Mouse (Mus musculus): Measurements from ENCODE around the gene Mroh2a. TPM values are rescaled to one million over a fixed set of nuclear protein-coding genes. Genes with fewer than 3 reads are reported as not detected.

Mroh2a gene
- polyA plus RNA-seq, 1 experiment from 2014 or later, result 0.29 TPM

- peaks cover 19% of the 10 kb centered on the region for H3K4me1 ChIP-seq (replicated peaks; ENCODE audit: control insufficient read depth, insufficient read depth, low read length)
- H3K27ac ChIP-seq (ENCODE audit: low read depth, low read length), result no peak overlapping the region
- no peaks in the 10 kb centered on the region for H3K27me3 ChIP-seq (replicated peaks; ENCODE audit: control insufficient read depth, insufficient read depth, low read length)
- no peaks in the 10 kb centered on the region for H3K9me3 ChIP-seq (ENCODE audit: control insufficient read depth)
- ATAC-seq, result no peak
- WGBS, result 55% methylated on average over 13 of the region's 13 CpGs
- H3K36me3 ChIP-seq (ENCODE audit: control insufficient read depth, insufficient read depth), result peaks cover 41% of the 10 kb centered on the region
- peak overlapping the region; percentile 76; the same call in 1 of the 2 replicates for H3K9ac ChIP-seq (ENCODE audit: low read depth, low read length)
- H3K4me3 ChIP-seq (ENCODE audit: low read depth, low read length), result peak overlapping the region; percentile 72
- H3K4me2 ChIP-seq (replicated peaks; ENCODE audit: low read depth), result peak overlapping the region; percentile 79
- TF ChIP-seq CTCF (IDR thresholded peaks at IDR 0.05; ENCODE audit: low read depth), result no peak
These were observed 49.1 kb downstream of the Mroh2a start for GRCm38 (mm10) chr1:88275698-88276523.

GRCm38 (mm10) chr1:88276524-88277097, 49.8 kb downstream of the Mroh2a start:
- Histone ChIP-seq H3K27ac (ENCODE audit: low read depth, low read length) (peak overlapping the region; percentile 83), H3K4me3 (ENCODE audit: low read depth, low read length) (peak overlapping the region; percentile 72), H3K4me1 (replicated peaks; ENCODE audit: control insufficient read depth, insufficient read depth, low read length) (peaks cover 19% of the 10 kb centered on the region), H3K9me3 (ENCODE audit: control insufficient read depth) (no peaks in the 10 kb centered on the region), H3K27me3 (replicated peaks; ENCODE audit: control insufficient read depth, insufficient read depth, low read length) (no peaks in the 10 kb centered on the region), H3K9ac (ENCODE audit: low read depth, low read length) (peak overlapping the region; percentile 76), H3K4me2 (replicated peaks; ENCODE audit: low read depth) (peak overlapping the region; percentile 79), H3K36me3 (ENCODE audit: control insufficient read depth, insufficient read depth) (peaks cover 36% of the 10 kb centered on the region)
- 13% methylated on average over 10 of the region's 10 CpGs for WGBS
- peak; percentile 11 for ATAC-seq
- no peak for TF ChIP-seq CTCF (IDR thresholded peaks at IDR 0.05; ENCODE audit: low read depth)

GRCm38 (mm10) chr1:88277098-88277817, 50.5 kb downstream of the Mroh2a start, which contains the start of the genes Hjurp and Trpm8:
TSS of gene Hjurp (minus strand) at chr1:88277633.
TSS of gene Trpm8 (plus strand) at chr1:88277661.
- peaks cover 19% of the 10 kb centered on the region for H3K4me1 ChIP-seq (replicated peaks; ENCODE audit: control insufficient read depth, insufficient read depth, low read length)
- peak; percentile 96 for ATAC-seq
- H3K9me3 ChIP-seq (ENCODE audit: control insufficient read depth), result no peaks in the 10 kb centered on the region
- under 1% methylated on average over 50 of the region's 50 CpGs for WGBS
- peak within 1 kb of the TSS; percentile 72 for H3K4me3 ChIP-seq (ENCODE audit: low read depth, low read length)
- peak within 1 kb of the TSS; percentile 83 for H3K27ac ChIP-seq (ENCODE audit: low read depth, low read length)
- peak within 1 kb of the TSS; percentile 76 for H3K9ac ChIP-seq (ENCODE audit: low read depth, low read length)
- peak within 1 kb of the TSS; percentile 79 for H3K4me2 ChIP-seq (replicated peaks; ENCODE audit: low read depth)
- peaks cover 31% of the 10 kb centered on the region for H3K36me3 ChIP-seq (ENCODE audit: control insufficient read depth, insufficient read depth)
- TF ChIP-seq CTCF (IDR thresholded peaks at IDR 0.05; ENCODE audit: low read depth), result no peak
- no peaks in the 10 kb centered on the region for H3K27me3 ChIP-seq (replicated peaks; ENCODE audit: control insufficient read depth, insufficient read depth, low read length)

- Histone ChIP-seq H3K27ac (ENCODE audit: low read depth, low read length) (peak overlapping the region; percentile 83; the same call in 1 of the 2 replicates), H3K9ac (ENCODE audit: low read depth, low read length) (peak overlapping the region; percentile 76), H3K4me2 (replicated peaks; ENCODE audit: low read depth) (peak overlapping the region; percentile 79), H3K9me3 (ENCODE audit: control insufficient read depth) (no peaks in the 10 kb centered on the region), H3K27me3 (replicated peaks; ENCODE audit: control insufficient read depth, insufficient read depth, low read length) (no peaks in the 10 kb centered on the region), H3K4me1 (replicated peaks; ENCODE audit: control insufficient read depth, insufficient read depth, low read length) (peaks cover 19% of the 10 kb centered on the region), H3K36me3 (ENCODE audit: control insufficient read depth, insufficient read depth) (peaks cover 24% of the 10 kb centered on the region), H3K4me3 (ENCODE audit: low read depth, low read length) (peak overlapping the region; percentile 72)
- 64% methylated on average over 18 of the region's 18 CpGs for WGBS
- ATAC-seq, result no peak
- no peak for TF ChIP-seq CTCF (IDR thresholded peaks at IDR 0.05; ENCODE audit: low read depth)
These were observed 51.2 kb downstream of the Mroh2a start for GRCm38 (mm10) chr1:88277818-88278511.

GRCm38 (mm10) chr1:88279111-88280005, 52.6 kb downstream of the Mroh2a start:
- TF ChIP-seq CTCF (IDR thresholded peaks at IDR 0.05; ENCODE audit: low read depth), result no peak
- Histone ChIP-seq H3K9ac (ENCODE audit: low read depth, low read length) (no peak overlapping the region), H3K9me3 (ENCODE audit: control insufficient read depth) (no peaks in the 10 kb centered on the region), H3K4me3 (ENCODE audit: low read depth, low read length) (no peak overlapping the region), H3K27me3 (replicated peaks; ENCODE audit: control insufficient read depth, insufficient read depth, low read length) (no peaks in the 10 kb centered on the region), H3K27ac (ENCODE audit: low read depth, low read length) (peak overlapping the region; percentile 1; the same call in 1 of the 2 replicates), H3K4me2 (replicated peaks; ENCODE audit: low read depth) (peak overlapping the region; percentile 35), H3K36me3 (ENCODE audit: control insufficient read depth, insufficient read depth) (peaks cover 10% of the 10 kb centered on the region), H3K4me1 (replicated peaks; ENCODE audit: control insufficient read depth, insufficient read depth, low read length) (peaks cover 22% of the 10 kb centered on the region)
- no peak for ATAC-seq
- 30% methylated on average over 9 of the region's 9 CpGs for WGBS

Measured in intestine, postnatal 0 days (tissue).